Mouse (Mus musculus) adrenal gland, postnatal 14 days (tissue): Measurements from ENCODE around the gene Vmn1r196. TPM values are rescaled to one million over a fixed set of nuclear protein-coding genes. Genes with fewer than 3 reads are reported as not detected.
"Not testable (repeated sequence)": the region's sequence is repeated elsewhere in the genome, so short reads cannot be mapped to it uniquely, and the experiment has no call there.

Source experiments
- DNase-seq: peaks from one replicate; pipeline ENCODE4 v3.0.0; 2021; ENCODE audit warnings: mixed read lengths
- long read RNA-seq, 2 experiments: library from polyadenylated mRNA; stranded (forward); transcript quantifications; one replicate each; pipeline ENCODE4 v2.0.0; 2021
- total RNA-seq: library from RNA; stranded (reverse); gene quantifications from 2 replicates; pipeline ENCODE4 v1.2.3, GENCODE M21; 2021

Vmn1r196 gene
- total RNA-seq: not detected in 2 replicates
- long read RNA-seq, experiment 1: 0 reads
- long read RNA-seq, experiment 2: 0 reads

DNA sequence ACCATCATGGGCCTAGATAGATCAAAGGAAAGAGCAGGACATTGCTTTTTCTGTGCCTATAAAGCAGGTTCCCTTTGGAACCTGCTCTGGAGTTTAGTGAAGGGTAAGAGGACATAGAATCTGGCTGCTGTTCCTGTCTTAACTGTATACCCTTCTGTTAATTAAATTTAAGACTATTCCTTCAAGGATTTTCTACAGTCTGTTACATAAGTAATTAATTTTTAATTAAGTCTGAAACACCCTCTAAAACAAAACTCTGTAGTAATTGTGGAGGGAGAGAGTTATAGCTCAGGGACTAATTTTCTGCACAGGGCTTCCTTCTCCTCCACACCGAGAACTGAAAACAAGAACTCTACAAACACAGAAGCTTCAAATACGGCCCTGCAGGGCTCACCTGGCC lies at the start of gene Vmn1r196:
Gene Vmn1r196, plus strand, starts transcription at position 301 of the 400 bp plus-strand sequence.
- DNase-seq: no peak

DNA sequence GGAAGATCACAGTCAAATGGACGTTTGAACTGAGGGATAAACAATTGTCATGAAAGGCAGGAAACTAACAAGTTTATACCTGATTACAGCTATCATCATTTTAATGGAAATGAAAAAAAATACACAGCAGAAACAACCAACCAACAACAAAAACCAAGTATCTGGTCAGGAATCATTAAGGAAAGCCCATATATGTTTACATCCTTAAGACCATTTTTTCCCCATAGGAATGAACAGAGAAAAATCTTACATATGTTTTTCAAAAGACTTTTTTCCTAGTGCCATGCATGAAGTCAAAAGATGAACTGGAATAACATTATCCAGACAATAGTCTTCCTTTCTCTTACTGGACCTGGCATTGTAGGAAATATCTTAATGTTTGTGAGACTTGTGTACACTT lies 45.8 kb upstream of the Vmn1r196 start, which contains the start of gene Vmn1r194:
Gene Vmn1r194, plus strand, starts transcription at position 301 of the 400 bp plus-strand sequence.
- DNase-seq: no peak

DNA sequence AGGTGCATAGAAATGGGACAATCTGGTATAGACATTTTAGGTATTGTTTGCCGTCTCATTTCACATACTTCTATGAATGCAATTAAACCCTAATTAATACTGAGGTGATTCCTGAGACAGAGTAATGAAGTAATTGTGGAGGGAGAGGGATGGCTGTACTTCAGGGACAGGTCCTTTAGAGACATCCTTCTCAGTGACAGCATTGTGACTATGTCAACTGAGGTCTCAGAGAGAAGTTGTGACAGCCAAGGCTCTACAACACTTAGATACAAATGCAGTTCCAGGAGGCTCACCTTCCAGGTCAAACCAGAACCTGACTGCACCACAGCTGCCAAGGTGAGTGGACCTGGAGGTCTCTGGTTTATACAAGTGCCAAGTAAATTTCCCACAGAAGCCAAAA lies 19.5 kb upstream of the Vmn1r196 start, which contains the start of gene Vmn1r195:
Gene Vmn1r195, plus strand, starts transcription at position 301 of the 400 bp plus-strand sequence.
- DNase-seq: not testable (repeated sequence)

DNA sequence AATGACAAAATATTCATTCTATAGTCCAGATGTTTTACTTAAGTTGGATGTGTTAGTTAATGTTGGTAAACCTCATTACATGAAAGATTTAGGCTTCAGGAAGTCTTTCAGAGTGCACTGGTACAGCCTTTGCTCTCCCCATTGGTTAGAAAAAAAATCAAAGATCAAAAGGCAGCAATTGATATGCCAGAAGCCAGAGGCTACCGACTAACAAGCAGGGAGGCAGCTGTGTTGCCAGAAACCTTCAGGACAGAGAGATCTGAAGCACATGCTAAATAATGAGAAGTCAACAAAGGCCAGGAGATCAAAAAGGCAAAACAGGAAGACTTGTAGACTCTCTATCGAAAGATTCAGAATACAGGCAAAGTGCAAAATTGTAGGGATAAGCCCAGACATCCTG lies 18.0 kb upstream of the Vmn1r196 start:
- DNase-seq: no peak

DNA sequence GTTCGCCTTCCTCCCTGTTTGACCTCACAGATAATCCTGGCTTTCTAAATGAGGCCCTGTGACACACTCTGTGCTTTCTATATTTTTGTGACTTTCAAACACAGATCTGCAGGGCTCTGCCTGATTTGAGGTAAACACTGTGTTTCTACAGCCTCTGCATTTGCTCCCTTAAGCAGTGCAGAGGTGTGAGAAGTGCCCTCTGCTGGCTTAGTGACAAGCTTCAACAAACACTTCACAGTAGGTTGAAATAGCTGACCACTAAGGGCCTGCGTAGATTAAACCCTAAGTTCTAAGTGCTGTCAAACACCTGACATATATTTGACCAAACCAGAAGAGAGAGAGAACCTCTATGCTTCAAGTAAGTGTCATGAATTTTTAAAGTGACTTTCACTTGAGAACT lies 5.1 kb upstream of the Vmn1r196 start:
- no peak for DNase-seq

DNA sequence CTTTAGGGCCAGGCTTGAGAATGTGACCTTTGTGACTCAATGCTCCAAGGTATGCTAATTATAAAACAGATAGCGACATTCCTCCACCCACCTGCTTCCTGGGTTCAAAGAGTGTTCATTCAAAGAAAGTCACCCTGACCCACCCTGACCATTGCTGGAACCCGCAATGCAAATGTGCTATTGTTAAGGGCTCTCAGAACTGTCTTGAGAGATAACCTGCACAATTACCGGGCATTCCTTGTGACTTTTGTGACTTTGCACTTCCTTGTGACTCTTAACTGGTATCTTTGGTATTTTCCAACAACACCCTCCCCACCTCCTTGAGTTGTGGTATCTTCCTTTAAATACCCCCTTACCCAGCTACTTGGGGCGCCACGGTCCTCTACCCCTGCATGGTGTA lies 18.4 kb downstream of the Vmn1r196 start:
- DNase-seq: not testable (repeated sequence)

DNA sequence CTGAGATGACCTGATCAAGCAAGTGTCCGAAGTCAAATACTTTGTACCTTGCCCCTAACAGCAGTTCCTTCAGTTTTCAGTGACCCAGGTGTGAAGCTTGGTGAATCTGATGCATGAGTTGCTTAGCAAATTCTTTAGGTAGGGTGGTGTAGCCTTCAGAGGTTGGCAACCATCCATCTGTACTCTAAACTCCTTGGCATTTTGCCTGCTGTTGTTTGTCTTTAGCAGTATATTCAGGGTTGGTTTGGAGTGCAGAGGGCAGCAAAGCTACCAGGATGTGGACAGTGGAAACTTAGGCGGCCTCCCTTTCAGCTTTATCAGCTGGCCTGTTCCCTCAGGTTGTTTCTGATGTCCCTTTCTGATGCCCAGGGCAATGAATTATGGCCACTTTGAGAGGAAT lies 25.6 kb downstream of the Vmn1r196 start:
- no peak for DNase-seq

DNA sequence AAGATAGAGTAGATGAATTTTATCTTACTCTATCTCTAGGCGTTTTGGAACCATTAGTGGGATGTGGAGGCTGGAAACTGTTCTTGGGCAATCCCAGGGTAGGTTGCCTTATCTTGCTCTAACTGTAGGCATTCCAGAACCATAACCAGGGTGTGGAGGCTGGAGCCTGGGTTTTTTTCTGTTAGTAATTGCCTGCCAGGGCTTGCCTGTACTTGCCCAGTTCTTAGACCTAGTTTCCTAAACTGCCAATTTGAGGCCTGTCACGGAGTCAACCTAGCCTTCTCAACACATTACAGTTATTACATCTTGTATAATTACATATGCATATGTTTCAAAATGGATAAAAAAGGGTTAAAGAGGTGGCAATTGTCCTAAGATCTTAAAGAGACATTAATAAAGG lies 27.6 kb downstream of the Vmn1r196 start:
- no peak for DNase-seq

DNA sequence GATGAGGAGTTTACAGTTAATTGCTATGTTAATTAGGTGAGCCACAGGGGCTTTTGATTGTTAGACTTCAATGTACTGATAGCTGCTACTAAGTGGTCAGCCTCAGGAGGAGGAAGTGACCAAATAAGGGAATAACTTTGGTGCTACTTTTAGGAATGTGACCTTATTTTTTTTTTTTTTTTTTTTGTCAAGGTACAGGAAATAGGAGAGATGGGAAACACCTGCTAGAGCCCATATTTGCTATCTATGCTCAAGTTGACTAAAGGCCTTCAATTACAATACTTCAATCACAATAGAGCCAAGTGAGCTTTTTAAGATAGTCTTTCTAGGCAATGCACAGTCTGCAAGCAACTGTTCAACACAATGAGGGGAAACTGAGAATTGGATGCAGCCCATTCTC lies 30.4 kb downstream of the Vmn1r196 start:
- no peak for DNase-seq

DNA sequence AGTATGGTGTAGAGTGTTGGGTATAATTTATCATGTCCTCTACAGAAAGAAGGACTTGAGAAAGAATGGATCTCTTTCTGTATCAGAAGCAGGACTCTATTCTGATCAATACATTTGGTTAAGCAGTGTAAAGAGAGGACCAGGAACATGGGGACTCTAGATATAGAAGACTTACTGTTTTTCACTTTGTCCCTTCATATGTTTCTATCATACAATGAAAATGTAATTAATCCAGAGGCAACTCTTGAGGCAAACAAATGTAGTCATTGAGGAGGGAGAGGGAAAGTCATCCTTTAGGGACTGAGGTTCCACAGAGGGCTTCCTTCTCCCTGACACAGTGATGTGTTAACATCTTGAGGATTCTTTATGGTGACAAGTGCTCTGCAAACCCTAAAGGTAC lies 34.6 kb downstream of the Vmn1r196 start, which contains the start of gene Vmn1r197:
Gene Vmn1r197, plus strand, starts transcription at position 301 of the 400 bp plus-strand sequence.
- DNase-seq: no peak

DNA sequence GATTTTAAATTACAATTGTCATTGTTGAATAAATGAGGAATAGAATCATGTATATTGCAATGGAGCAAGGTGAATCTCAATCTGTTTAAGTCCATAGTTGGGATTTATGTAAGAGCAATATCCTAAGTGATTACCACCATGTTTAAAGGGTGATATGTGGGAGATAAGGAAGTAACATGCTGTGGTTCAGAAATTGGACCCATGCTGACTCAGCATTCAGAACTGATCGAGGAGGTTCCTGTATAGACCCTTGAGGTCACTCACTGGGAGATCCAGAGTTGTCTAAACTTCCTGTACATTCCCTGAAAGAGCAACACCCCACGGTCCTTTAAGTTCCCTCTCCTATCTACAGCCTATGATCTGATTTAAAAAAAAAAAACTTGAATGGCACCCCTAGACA lies 43.5 kb downstream of the Vmn1r196 start:
- DNase-seq: no peak

DNA sequence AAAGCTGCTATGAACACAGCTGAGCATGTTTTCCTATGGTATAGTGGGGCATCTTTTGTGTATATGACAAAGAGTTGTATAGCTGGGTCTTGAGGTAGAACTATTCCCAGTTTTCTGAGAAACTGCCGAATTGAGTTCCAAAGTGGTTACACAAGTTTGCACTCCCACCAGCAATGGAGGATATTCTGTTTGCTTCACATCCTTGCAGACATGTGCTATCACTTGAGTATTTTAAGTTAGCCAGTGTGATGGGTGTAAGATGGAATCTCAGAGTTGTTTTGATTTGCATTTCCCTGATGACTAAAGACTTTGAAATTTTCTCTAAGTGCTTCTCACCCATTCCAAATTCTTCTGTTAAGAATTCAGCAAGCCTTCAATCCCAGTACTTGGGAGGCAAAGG lies 45.8 kb downstream of the Vmn1r196 start:
- DNase-seq: no peak

Other genes with a start within 250 kb of the Vmn1r196 start
- gene Hist1h4i, start 248.6 kb upstream of the Vmn1r196 start, total RNA-seq: 104 and 144 TPM in 2 replicates
- 114 and 174 TPM in 2 replicates for gene Hist1h2ag, start 247.0 kb upstream of the Vmn1r196 start, total RNA-seq
- 118 and 165 TPM in 2 replicates for gene Hist1h2bj, start 246.7 kb upstream of the Vmn1r196 start, total RNA-seq
- not detected in 2 replicates for gene Vmn1r188, start 205.5 kb upstream of the Vmn1r196 start, total RNA-seq
- gene Vmn1r189, start 184.1 kb upstream of the Vmn1r196 start, total RNA-seq: not detected in 2 replicates
- gene Vmn1r191, start 106.0 kb upstream of the Vmn1r196 start, total RNA-seq: not detected in 2 replicates
- gene Vmn1r192, start 98.8 kb upstream of the Vmn1r196 start, total RNA-seq: not detected in 2 replicates
- gene Vmn1r193, start 66.8 kb upstream of the Vmn1r196 start, total RNA-seq: not detected in 2 replicates
- not detected in 2 replicates for gene Vmn1r194, start 45.7 kb upstream of the Vmn1r196 start, total RNA-seq
- gene Vmn1r195, start 19.4 kb upstream of the Vmn1r196 start, total RNA-seq: not detected in 2 replicates
- gene Vmn1r197, start 34.7 kb downstream of the Vmn1r196 start, total RNA-seq: not detected in 2 replicates
- gene Vmn1r198, start 60.4 kb downstream of the Vmn1r196 start, total RNA-seq: not detected in 2 replicates
- not detected in 2 replicates for gene Vmn1r199, start 89.9 kb downstream of the Vmn1r196 start, total RNA-seq
- gene Vmn1r200, start 100.5 kb downstream of the Vmn1r196 start, total RNA-seq: not detected in 2 replicates
- not detected in 2 replicates for gene Vmn1r201, start 182.0 kb downstream of the Vmn1r196 start, total RNA-seq
- gene Vmn1r202, start 215.5 kb downstream of the Vmn1r196 start, total RNA-seq: not detected in 2 replicates
- not detected in 2 replicates for gene Vmn1r203, start 228.2 kb downstream of the Vmn1r196 start, total RNA-seq